Mouse (Mus musculus) embryo, embryonic 10 days (tissue): ENCODE measurements around the gene Atp13a3.

Experiments used
- DNase-seq: peaks from one replicate; pipeline ENCODE4 v3.0.0-alpha.2; 2015; ENCODE audit warnings: low spot score

The Atp13a3 gene

GRCm38 (mm10) chr16:30314236-30314635 is 91.5 kb downstream of the Atp13a3 start:
- DNase-seq: peak; percentile 65

- DNase-seq: no peak
Measured at GRCm38 (mm10) chr16:30310647-30311046, 95.1 kb downstream of the Atp13a3 start, which contains the start of gene Gp5. TSS of gene Gp5 (minus strand) at chr16:30310779.

DNA sequence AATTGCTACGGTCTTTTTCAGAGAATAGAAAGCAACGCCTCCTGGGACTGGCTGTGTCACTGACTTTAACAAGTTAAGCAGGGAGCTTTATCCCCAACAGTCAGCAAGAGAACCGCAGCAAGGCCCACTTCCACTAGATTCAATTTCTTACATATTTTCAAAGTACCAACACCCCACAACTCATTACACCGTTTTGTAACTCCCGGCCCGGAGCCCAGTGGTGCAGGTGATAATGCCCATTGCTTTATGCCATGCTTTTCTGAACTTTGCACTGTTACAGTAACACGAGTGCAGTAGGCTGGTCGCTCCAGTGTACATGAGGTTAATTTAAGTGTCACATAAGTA is 95.6 kb downstream of the Atp13a3 start:
- no peak for DNase-seq

- DNase-seq: peak; percentile 30
Measured at GRCm38 (mm10) chr16:30309395-30310170, 96.2 kb downstream of the Atp13a3 start.

DNA sequence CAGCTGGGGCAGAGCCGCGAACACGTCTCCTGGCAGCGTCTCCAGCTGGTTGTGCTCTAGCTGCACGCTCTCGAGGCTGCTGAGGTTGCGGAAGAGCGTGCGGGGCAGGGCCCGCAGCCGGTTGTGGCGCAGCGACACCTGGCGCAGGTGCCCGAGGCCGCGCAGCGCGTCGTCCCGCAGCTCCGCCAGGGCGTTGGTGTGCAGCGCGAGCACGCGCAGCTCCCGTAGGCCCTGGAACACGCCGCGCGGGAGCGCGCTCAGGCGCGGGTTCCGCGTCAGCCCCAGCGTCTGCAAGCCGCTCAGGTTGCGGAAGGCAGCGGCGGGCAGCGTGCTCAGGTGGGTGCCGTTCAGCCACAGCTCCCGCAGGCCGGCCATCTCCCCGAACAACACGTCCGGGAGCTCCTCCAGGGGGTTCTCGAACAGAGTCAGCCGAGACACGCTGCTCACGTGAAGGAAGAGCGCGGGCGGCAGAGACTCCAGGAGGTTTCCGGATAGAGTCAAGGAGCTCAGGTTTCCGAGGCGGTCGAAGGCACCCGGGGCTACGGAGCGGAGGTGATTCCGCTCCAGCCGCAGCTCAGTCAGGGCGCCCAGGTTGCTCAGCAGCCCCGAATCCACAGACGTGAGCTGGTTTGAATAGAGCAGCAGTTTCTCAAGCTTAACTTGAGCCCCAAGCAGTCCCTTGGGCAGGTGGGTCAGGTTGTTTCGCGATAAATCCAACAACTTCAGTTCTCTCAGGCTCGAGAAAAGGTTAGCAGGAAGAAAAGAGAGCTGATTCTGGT is 97.0 kb downstream of the Atp13a3 start:
- DNase-seq: peak; percentile 54

- DNase-seq: peak; percentile 12
Measured at GRCm38 (mm10) chr16:30307961-30308615, 97.7 kb downstream of the Atp13a3 start.

DNA sequence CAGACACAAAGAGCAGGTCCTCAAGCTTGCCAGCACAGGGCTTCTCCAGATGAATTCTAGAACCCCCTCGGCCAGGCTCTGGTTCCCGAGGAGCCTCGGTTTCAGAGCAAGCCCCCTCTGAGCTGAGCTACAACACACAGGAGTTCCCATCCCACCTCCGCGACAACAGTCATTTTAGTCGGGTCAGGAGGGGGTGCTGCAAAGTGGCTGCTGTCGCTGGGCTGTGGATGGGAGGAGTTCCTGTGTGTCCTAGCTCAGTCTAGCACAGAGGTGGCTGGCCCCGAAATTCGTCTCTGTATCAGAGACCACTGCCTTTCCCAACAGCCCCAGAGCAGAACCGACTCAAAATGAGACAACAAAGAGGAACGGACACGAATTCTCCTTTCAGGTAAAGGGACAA is 98.5 kb downstream of the Atp13a3 start:
- no peak for DNase-seq

GRCm38 (mm10) chr16:30306102-30306501 is 99.7 kb downstream of the Atp13a3 start:
- no peak for DNase-seq

DNA sequence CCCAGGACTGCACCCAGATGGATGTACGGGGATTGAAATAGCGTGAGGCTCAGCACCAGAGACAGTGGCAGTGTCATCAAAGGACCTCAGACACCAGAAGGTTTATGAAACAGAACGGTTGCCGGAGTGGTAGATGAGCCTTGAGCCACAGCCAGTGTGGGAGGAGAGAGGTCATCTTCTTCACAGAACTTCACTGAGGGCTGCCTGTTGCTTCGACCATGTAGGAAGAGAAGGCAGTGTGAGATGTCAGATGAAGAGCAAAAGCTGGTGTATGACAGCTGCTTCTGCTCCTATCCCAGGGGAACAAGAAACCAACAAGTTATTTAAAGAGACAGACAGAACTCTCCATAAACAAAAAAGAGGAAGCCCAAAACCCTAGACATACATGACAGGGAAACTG is 101.5 kb downstream of the Atp13a3 start:
- DNase-seq: no peak

- DNase-seq: no peak
Measured at GRCm38 (mm10) chr16:30303411-30303810, 102.4 kb downstream of the Atp13a3 start.

DNA sequence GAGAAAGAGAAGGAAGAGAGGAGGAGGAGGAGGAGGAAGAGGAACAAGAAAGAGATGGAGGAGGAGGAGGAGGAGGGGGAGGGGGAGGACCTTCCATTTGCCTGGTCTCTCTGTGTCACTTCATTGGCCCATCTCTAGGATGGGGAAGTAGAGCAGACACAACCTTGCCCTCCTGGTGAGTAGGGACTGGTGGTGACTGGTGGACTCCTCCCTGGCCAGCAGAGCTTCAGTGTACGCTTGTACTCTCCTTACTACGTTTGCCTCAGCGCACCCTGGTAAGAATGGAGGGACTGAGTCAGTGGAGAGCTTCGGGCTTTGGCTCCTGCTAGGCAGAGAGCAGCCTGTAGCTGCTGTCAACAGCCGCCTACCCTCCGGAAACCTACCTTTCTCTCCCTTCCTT is 103.1 kb downstream of the Atp13a3 start:
- DNase-seq: no peak

DNA sequence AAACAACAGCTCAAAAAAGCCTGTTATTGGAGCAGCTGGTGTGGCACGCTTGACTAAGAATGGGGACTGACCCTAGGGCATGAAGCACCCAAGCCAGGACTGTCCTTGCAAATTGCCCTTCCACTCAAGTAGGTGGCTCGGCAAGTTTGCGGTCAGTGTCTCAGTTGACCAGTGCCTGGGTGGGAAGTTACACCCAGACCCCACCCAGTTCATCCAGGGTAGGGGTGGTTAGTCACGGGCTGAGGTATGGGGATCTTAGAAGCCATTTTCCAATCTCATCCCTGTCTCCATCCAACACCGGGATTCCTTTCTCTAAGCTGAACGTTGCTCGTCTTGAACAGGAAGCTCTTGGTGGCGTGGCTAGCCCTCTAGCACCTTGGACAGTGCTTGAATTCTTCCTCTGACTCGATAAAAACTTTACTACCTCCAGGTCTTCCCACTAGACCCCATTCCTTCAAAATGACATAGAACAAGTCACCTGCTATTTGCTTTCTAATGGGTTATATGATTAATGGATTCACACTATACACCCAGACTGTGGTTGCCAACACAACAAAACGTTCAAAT is 106.0 kb downstream of the Atp13a3 start:
- no peak for DNase-seq

- no peak for DNase-seq
Measured at GRCm38 (mm10) chr16:30297450-30297849, 108.3 kb downstream of the Atp13a3 start.

- DNase-seq: no peak
Measured at GRCm38 (mm10) chr16:30296601-30297275, 109.0 kb downstream of the Atp13a3 start.

DNA sequence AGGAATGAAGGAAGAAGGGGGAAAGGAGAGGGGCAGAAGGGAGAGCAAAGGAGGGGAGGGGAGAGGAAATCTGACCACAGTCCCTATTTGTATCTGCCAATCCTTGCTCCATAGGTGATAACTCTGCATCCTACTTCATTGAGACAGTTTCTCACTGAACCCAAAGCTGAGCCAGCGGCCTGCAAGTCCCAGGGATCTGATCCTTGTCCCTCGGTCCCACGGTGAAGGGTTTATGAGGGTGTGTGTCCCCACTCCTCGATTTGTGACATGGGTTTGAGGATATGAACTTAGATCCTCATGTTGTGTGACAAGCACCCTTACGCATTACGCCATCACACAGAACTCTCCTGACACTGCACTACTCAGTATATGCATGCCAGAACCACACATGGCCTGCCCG is 110.7 kb downstream of the Atp13a3 start:
- DNase-seq: no peak

DNA sequence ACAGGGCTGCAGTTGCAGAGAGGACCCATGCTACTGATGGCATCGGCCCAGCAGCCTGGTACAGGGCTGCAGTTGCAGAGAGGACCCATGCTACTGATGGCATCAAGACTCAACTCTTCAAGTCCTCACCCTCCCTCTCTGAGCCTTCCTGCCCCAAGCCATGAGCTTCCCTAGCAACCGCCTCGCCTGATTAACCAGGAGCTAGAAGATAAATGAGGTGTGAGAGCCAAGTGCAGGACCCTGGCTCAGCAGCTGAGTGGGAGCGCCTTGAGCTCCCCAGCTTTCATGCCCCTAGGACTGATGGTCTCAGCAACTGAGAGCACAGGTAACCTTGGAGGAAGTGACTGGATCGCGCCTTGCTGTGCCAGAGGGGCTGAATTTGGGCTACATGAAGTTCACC is 115.3 kb downstream of the Atp13a3 start:
- DNase-seq: no peak

GRCm38 (mm10) chr16:30285701-30286100 is 120.1 kb downstream of the Atp13a3 start:
- DNase-seq: no peak

- DNase-seq: peak; percentile 85
Measured at GRCm38 (mm10) chr16:30283743-30284337, 121.9 kb downstream of the Atp13a3 start.

GRCm38 (mm10) chr16:30282844-30283495 is 122.8 kb downstream of the Atp13a3 start, which contains the start of gene Lrrc15:
TSS of gene Lrrc15 (minus strand) at chr16:30283256.
- peak; percentile 74 for DNase-seq

GRCm38 (mm10) chr16:30280676-30281297 is 125.0 kb downstream of the Atp13a3 start:
- no peak for DNase-seq
